Mouse (Mus musculus) cortical plate, adult 2 months (tissue): ENCODE measurements around the gene Dmrtb1.
A peak's percentile ranks its signal among the peaks of the same experiment; 100 is the strongest.

Experiments used
- CTCF ChIP-seq: fragments of 200-500 bp; IDR thresholded peaks from 2 replicates; pipeline ENCODE4 v1.5.1; 2011; ENCODE audit warnings: mild to moderate bottlenecking, control low read depth, low read length; ENCODE audit not compliant: insufficient read depth; ENCODE audit errors: extremely low read depth
- POLR2A ChIP-seq: fragments of 200-500 bp; IDR thresholded peaks from 2 replicates; pipeline ENCODE4 v1.6.1; 2011; ENCODE audit warnings: mild to moderate bottlenecking, low read length, control low read depth; ENCODE audit not compliant: insufficient read depth; ENCODE audit errors: extremely low read depth

DNA sequence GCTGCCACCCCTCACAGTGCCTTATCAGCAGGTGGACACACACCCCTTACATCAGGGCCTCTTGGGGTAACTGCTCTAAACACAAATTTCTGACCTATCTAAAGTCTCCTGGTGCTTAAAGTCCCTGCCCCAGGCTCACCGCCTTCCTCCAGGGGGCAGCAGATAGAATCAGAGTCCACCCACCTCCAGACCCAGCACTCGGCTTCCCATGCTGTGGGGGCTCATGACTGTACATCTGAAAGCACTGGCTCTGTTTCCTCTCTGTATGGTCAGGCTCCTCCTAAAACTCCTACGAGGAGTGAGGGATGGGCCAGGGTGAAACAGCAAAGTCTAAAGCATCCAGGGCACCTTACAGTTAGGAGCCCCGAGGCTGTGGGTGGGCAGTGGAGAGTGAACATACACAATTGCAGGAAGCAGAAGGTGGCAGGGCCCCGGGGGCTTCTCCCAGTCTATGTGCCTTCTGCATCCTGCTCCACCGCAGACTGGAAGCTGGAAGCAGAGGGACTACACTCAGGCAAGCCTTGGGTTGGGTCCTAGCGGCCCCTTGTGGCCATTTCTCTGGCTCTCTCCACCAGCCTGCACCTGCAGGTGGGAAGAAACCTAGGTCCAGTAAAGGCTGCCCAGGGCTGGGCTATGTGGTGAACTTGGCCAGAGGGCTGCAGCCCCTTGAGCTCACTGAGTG lies 31.3 kb downstream of the Dmrtb1 start:
- TF ChIP-seq CTCF = peak; percentile 87
- no peak for TF ChIP-seq POLR2A
